Mouse (Mus musculus): ENCODE results near the gene Mipep. TPM values are rescaled to one million over a fixed set of nuclear protein-coding genes. Genes with fewer than 3 reads are reported as not detected.
A peak's percentile ranks its signal among the peaks of the same experiment; 100 is the strongest.

Gene Mipep
- total RNA-seq, 4 experiments from 2014 or later: 30.2 to 32.4 (median 30.9) TPM

DNA sequence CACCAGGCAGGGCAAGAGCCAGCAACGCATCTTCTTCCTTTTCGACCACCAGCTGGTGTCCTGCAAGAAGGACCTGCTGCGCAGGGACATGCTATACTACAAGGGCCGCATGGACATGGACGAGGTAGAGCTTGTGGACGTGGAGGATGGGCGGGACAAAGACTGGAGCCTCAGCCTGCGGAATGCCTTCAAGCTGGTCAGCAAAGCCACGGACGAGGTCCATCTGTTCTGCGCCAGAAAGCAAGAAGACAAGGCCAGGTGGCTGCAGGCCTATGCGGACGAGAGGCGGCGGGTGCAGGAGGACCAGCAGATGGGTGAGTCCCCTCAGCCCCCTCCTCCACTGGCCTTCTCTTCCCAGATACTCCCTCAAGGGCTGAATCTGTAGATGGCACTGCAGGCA is 28.1 kb upstream of the Mipep start:
- no peak for DNase-seq (ENCODE audit: low spot score in 2 of 2)

DNA sequence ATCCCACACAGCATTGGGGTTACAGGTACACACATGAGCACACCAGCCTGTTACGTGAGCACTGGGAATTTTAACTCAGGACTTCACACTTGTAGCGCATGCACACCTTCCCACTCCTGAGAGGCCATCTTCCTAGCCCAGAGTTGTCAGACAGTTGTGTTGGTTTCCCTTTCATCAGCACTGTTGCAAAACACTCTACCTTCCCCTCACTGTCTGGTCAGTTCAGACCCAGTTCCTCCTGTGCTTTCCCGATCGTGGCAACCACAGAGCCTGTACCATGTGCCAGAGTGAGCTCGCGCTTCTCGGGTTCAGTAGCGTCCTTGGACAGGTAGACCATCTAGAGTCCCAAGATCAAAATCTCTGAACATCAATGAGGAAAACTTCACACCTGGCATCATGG is 27.1 kb upstream of the Mipep start:
- no peak for DNase-seq (ENCODE audit: low spot score in 2 of 2)

DNA sequence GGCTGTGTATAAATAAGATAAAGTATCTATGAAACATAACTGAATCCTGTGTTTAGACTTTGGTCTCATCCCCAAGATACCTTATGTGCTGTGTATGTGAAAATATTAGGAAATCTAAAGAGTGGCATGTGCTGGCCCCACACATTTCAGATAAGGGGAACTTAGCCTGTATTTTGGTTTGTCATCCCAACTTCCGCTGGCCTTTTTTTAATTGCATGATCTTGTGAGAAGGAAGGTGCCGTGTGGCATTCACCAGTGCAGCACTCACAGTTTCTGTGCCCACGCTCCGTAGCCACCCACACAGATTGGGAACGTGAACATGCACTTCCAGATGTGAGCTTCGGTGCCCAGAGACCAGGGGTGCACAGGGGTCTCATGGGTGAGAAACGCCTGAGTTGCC is 26.7 kb upstream of the Mipep start:
- DNase-seq (ENCODE audit: low spot score in 2 of 2): no peak

DNA sequence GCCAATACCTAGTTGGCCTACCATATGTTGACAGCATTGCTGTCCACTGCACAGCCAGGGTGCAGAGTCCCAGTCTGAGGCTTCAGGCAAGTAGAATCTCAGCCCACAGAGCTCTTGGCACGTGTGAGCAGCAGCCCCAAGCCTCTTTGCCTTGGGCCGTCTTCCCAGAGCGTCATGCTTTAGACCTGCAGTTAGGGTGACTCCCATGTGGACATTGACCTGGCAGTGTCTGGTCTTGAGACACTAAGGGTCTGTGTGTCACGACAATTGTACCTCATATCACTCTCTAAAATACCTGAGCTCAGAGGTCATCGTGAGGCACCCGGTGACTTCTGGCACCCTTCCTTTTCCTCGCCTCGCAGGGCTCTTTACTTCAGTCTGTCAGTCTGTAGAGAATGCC is 25.3 kb upstream of the Mipep start:
- no peak for DNase-seq (ENCODE audit: low spot score in 2 of 2)

DNA sequence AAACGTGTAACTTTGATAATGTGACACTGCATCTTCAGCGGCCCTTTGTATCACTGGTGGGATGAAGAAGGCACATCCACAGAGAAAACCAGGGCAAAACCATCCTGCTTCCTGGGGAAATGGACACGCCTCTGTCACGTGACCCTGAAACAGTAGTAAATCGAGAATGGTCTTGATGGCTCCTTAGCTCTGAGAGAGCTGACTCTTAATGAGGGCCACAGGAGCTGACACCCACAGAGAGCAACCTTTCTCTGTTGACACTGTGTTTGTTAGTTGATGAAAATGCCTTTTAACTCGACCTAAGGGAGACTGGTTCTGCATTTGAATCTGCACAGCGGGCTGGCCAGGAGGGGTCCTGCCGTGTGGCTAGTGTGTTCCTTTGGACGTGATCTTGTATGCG is 22.6 kb upstream of the Mipep start:
- no peak for DNase-seq (ENCODE audit: low spot score in 2 of 2)

DNA sequence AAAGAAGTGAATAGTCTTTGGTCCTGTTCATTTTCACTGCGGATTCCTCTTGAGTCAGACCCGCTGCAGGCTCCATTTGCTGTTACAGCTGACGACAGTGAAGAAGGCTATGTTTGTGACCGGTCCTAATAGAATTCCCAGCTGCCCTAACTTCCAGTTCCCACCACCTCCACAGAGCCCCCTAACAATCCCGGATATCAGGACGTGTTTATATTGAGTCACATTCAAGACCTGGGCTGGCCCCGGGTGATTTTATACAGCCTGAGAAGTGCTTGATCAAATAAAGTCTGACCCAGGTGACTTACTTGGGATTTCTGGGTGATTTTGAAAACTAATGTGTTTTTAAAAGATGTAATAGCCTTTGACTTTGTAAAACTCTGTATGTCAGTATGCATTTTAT is 21.6 kb upstream of the Mipep start:
- DNase-seq (ENCODE audit: low spot score in 2 of 2): no peak

DNA sequence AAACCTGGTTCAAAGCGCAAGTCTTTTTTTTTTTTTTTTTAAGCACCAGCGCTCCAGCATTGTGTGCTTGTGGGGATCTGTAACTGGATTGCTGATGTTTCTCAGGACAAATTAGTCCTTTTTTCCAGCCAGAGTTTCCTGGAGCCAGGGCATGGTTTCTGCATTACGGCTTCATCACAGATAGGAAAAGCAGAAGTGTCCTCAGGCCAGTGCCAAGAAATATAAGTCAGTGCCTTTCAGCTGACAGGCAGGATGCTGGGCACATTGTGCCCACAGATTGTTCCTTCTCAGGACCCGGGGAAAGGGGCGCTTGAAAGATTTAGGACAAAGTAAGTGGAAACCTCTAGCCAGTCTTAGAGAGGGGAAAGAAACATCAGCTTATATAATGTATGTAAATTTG is 20.6 kb upstream of the Mipep start:
- DNase-seq (ENCODE audit: low spot score in 2 of 2): no peak

DNA sequence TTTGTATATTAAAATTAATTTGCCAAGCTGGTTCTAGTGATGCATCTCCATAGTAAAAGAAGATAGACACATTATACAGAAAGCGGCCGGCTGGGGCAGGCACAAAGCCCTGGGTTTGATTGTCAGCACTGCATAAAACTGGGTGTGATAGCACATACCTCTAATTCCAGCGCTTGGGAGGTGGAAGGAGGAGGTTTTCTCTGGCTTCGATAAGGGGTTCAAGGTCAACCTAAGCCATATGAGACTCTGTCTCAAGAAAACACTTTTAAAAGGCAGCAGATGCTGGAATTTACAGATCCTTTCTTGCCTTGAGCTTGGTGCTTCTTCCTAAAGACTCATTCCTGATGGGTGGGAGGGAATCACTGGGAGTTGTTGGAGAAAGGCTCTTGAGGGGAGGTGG is 19.8 kb upstream of the Mipep start:
- DNase-seq (ENCODE audit: low spot score in 2 of 2): no peak

DNA sequence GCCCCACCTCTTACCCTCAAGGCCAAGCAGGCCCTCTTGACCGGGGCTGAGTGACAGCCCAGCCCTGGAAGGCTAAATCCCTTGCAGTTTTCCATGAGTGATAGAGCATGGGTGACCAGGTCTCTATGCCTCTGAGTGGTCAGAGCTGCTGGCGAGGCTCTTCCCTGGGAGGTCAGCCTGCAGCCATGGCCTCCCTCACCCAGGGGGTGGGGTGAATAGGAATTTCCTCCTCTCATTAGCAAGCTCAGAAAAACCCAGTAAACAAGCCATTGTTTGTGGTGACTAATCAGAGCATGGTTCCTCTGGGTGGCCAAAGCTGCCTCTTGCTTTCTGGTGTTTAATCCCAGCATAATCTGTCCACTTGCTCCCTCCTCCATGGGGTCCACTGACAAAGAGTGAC is 19.3 kb upstream of the Mipep start:
- no peak for DNase-seq (ENCODE audit: low spot score in 2 of 2)

DNA sequence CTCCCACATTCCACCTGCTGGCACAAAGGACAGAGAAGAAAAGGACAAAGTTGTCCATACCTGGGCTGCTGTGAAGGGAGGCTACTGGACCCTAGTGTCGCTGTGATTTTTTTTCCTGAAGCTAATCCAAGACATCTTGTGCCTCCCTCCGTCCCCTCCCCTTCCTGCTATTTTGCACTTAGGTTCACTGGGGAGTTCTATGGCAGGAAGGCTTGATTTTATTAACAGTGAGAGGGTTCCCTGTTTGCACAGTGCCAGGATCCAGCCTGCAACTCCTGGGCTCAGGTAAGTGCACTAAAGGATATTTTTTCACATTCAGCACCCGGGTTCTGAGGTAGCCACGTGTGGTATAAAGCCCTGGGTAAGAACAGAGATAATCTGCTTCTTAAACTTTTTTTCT is 16.5 kb upstream of the Mipep start, which contains the start of gene C1qtnf9:
C1qtnf9 (plus strand) TSS at position 251 of the 400 bp plus-strand sequence.
- DNase-seq (ENCODE audit: low spot score in 2 of 2): no peak

DNA sequence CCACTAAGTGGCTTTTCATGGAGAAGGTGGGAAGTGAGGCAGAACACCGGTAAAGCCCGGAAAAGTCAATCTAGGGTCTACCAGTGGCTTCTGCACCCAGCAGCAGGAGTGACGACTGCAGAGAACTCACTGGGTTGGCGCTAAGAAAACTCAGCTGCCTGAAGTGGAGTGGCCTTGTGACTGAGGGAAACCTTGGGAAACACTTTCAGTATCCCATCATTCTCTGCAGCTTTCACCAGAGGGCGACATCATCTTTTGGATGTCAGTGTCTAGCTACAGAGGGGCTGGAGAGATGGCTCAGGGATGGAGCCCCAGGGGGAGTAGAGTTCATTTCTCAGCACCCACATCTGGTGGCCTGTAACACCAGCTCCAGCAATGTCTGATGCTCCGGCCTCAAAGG is 15.0 kb upstream of the Mipep start:
- DNase-seq (ENCODE audit: low spot score in 2 of 2): no peak

DNA sequence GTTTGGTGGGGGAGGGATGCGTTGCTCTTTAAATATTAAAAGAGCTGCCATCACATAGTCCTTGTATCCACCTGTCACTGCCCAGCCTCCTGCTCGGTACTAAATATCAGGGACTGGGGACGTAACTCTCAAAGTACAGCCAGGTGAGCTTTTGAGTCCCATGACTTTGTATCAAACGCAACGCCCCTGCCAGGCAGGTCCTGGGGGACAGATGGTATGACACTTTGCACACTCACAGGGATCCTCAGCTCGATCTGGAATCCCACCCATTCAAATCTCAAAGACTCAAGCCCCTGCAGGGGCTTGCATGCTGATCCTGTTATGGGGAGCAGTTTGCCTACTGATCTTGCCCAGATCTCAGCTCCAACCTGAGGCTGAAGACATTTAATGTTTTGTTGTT is 13.8 kb upstream of the Mipep start:
- DNase-seq (ENCODE audit: low spot score in 2 of 2): no peak

DNA sequence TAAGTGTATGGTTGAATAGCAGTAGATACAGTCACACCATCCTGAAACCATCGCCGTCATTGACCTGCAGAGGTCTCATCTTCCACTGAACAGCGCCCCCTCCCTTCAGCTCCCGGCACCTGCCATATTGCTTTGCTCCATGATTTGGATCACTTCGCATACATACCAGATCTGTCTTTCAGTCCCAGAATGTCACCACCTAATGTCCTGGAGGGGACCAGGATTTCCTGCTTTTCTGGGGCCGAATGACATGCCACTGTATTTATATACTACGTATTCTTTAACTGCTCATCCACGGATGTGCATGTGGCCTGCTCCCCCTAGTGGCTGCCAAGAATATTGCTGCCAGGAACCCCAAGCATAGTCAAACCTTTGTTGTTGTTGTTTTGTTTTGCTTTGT is 13.3 kb upstream of the Mipep start:
- DNase-seq (ENCODE audit: low spot score in 2 of 2): peak; percentile 59 to 66

DNA sequence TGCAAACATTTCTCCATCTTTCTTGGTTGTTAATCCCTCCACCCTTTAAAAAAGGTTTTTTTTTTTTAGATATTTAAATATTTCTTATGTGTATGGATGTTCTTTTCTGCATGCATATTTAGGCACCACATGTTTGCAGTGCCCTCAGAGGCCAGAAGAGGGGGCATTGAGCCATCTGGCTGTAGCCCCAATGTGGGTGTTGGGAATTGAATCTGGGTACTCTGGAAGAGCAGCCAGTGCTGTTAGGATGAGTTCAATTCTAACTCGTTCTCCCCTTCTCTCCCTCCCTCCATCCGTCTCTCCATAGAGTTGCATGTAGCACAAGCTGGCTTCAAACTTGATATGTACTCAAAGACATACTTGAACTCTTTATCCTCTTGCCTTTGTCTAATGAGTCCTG is 10.9 kb upstream of the Mipep start:
- no peak for DNase-seq (ENCODE audit: low spot score in 2 of 2)

DNA sequence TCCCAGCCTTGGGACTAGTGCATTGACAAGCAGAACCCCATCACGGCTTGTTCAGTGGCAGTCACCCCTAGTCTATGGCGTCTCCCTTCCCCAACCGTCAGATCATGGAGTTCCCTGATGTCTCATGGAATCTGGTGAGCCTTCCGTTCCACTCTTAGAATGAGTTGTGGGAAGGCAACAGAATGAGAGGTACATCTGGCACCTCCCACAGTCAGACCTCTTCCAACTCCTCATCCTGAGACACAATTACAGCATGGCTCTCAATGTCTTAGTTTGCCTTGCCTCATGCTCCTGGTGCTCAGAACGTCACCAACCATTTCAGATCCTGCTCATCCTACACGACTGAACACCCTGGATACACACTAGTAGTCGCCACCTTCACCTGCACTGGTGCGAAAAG is 7.9 kb upstream of the Mipep start:
- no peak for DNase-seq (ENCODE audit: low spot score in 2 of 2)

DNA sequence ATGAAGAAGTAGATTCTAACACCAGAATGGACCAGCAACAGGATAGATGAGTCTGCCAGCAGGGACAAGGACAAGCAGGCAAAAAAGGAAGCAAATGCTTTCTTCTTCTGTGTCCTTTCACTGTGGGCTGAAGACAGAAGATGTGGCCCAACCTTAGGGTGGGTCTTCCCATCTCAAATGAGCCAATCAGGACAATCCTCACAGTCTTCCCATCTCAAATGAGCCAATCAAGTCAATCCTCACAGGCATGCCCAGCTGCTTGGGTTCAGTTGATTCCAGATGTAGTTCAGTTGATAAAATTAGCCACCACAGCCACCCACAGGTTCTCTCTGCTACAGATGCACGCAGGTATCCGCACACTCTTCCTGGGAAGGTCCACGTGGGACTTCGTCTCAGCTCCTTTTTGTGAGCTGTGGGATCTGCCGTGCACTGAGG is 6.9 kb upstream of the Mipep start:
- DNase-seq (ENCODE audit: low spot score in 2 of 2): no peak

DNA sequence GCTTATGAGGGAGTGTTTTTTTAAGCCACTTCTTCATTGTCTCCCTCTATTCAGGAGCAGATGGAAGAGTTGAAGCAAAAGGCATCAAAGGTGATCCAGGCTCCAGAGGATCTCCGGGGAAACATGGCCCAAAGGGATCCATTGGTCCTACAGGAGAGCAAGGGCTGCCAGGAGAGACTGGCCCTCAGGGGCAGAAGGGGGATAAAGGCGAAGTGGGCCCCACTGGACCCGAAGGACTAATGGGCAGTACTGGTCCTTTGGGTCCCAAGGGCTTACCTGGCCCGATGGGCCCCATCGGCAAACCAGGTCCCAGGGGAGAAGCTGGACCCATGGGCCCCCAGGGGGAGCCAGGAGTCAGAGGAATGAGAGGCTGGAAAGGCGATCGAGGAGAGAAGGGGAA is 5.2 kb upstream of the Mipep start:
- no peak for DNase-seq (ENCODE audit: low spot score in 2 of 2)

DNA sequence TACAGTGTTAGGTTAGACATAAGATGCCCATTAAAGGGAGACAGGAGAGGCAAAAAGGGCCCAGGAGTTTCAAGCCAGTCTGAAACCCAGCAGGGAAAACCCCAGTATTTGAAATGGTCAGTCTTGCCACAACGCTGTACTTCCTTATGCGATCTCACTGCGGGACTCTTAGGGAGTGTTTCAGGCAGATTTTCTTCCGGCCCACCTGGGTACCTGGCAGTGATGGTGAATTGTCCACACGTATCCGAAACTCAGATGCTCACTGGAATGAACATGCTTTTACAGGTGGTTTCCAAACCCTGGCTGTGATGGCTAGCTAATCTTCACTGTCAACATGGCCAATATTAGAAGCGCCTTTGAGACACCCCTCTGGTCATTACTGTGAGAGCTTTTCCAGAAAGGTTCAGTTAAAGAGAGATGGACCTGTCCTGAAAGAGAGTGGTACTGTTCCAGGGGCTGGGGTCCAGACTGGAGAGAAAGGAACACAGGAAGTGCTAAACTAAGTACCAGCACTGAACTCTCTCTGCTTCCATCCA is 2.2 kb upstream of the Mipep start:
- no peak for DNase-seq (ENCODE audit: low spot score in 2 of 2)

DNA sequence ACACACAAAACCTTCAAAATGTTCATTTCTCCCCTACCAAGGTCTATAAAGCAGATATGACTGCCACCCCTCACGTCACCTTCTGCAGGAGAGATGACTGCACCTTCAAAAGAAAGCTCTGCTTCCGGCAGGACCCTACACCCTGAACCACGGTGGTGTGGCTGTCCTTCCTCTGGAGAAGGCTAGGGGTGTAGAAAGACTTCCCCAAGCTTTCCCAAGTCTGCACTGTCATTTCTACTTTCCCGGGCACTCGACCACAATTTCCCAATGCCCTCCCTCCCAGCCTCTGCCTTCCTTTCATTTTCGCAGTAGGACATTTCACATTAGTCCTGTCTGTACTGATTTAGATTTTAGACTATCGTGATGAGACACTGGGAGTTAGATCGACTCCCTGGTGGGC is 1.2 kb upstream of the Mipep start:
- no peak for DNase-seq (ENCODE audit: low spot score in 2 of 2)

DNA sequence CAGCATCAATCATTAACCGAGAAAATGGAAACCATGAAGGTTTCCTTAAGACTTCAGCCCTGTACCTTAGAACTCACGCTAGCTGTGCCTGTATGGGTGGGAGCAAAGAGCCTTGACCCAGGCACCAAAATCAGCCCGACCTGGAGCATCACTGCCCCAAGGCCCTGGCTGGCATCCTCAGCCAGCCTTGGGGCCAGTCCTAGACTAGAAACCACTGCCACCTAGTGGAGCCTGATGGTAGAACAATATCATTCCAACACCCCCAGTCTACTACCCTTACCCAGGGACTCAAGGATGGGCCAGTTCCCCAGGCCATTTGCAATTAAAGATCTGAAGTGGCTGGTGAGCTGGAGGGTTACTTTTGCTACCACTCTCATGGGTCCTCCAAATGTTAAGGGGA is 5.7 kb downstream of the Mipep start:
- DNase-seq (ENCODE audit: low spot score in 2 of 2): peak in 1 of 2 experiments; percentile 21

DNA sequence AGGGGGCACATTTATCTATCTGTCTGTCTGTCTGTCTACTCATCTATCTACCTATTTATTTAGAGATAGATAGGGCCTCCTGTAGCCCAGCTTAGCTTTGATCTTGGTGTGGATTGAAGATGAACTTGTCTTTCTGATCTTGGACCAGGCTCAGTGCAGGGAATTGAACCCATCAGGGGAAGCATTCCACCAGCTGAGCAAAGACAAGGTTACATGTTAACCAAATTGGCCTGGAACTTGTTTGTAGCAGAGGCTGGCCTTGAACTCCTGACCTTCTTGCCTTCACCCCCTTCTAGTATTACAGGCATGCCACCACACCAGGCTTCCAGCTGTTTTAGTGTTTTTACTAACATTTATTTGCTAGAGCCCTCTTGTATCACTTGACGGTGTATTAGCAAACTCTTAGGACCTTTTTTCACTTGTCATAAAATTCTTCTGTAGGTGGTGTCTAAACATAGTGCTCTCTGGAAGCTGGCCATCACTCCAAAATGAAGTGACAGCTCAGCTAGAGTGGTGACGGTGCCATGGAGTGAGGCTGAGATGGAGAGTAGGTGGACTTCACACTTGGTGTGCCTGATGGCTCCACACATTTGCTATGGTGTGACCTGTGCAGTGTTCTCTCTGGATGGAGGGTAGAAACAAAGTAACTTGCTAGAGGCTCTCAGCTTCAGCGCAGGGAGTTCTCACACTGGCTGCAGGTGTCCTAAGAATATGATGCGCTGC is 12.4 kb downstream of the Mipep start:
- DNase-seq (ENCODE audit: low spot score in 2 of 2): no peak

DNA sequence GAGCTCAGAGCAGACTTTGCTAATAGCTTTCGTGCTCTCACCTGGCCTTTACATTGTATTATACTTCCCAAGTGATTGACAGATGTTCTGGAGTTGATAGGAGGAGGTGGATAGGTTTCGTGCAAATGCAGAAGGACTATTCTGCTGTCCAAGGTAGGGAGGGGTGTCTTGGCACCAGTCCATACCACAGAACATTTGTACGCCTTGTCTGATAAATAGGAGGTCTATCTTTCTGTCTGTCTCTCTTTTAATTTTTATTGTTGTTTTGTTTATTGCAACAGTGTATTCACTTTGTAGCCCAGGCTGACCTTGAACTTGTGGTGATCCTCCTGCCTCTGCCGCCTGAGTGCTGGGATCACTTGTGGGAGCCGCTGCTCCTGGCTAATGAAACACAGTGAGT is 13.2 kb downstream of the Mipep start:
- DNase-seq (ENCODE audit: low spot score in 2 of 2): no peak

DNA sequence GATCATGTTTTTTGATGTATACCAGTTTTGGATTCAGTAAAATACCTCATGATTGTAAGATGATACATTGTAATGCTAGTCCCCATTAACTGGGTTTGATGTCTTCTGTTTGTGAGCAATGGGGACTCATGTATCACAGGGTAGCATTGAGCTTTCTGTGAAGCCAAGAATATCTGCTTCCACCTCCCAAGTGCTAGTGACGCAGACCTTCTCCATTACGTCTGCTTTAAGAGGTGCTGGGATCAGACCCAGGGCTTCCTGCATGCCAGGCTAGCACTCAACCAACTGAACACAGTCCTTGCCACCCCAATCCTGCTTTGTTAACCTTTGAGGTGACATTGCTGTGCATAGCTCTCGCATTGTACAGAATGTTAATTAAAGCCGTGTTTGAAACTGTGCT is 14.3 kb downstream of the Mipep start:
- DNase-seq (ENCODE audit: low spot score in 2 of 2): no peak

Data from layer of hippocampus, adult 8-10 months (tissue).